Mouse (Mus musculus) MEL (cell line): Measurements from ENCODE around the gene Ankrd44.

Experiments used
- CTCF ChIP-seq, 3 experiments: IDR thresholded peaks in 2 of 3; conservative IDR thresholded peaks in 1 of 3; 2 replicates each; pipeline ENCODE4 v1.5.1; 2011 to 2012; ENCODE audit warnings: low read length in 3 of 3, low read depth in 2 of 3, mild to moderate bottlenecking in 2 of 3, improper control_type of control experiment in 1 of 3, inconsistent platforms in 1 of 3, mixed read lengths in 1 of 3, moderate library complexity in 1 of 3; ENCODE audit not compliant: control insufficient read depth in 1 of 3, insufficient read depth in 1 of 3, poor library complexity in 1 of 3, severe bottlenecking in 1 of 3
- EP300 ChIP-seq, 2 experiments: IDR thresholded peaks; 2 replicates each; pipeline ENCODE4 v1.6.1; 2011; ENCODE audit warnings: improper control_type of control experiment in 2 of 2, low read length in 2 of 2, low read depth in 1 of 2, mild to moderate bottlenecking in 1 of 2
- GABPA ChIP-seq: IDR thresholded peaks from 2 replicates; pipeline ENCODE4 v1.6.1; 2012; ENCODE audit warnings: low read depth, mild to moderate bottlenecking, inconsistent platforms, low read length, improper control_type of control experiment, moderate library complexity
- GATA1 ChIP-seq: IDR thresholded peaks from 2 replicates; pipeline ENCODE4 v1.6.1; 2011; ENCODE audit warnings: low read depth, low read length, improper control_type of control experiment
- JUND ChIP-seq: IDR thresholded peaks from 2 replicates; pipeline ENCODE4 v1.6.1; 2011; ENCODE audit warnings: low read depth, mild to moderate bottlenecking, improper control_type of control experiment, low read length
- MXI1 ChIP-seq: IDR thresholded peaks from 2 replicates; pipeline ENCODE4 v1.6.1; 2011; ENCODE audit warnings: mild to moderate bottlenecking, low read depth, low read length, improper control_type of control experiment
- POLR2A ChIP-seq, 2 experiments: IDR thresholded peaks; 2 replicates each; pipeline ENCODE4 v1.6.1; 2011 to 2012; ENCODE audit warnings: low read length in 2 of 2, mild to moderate bottlenecking in 2 of 2, control low read depth in 1 of 2, improper control_type of control experiment in 1 of 2, low read depth in 1 of 2, moderate library complexity in 1 of 2; ENCODE audit not compliant: control insufficient read depth in 1 of 2, insufficient read depth in 1 of 2, poor library complexity in 1 of 2
- TBP ChIP-seq: IDR thresholded peaks from 2 replicates; pipeline ENCODE4 v1.8.0; 2011; ENCODE audit warnings: low read depth, low read length, improper control_type of control experiment
- USF1 ChIP-seq: IDR thresholded peaks from 2 replicates; pipeline ENCODE4 v1.6.1; 2014; ENCODE audit warnings: low read depth, mild to moderate bottlenecking, inconsistent platforms, low read length, improper control_type of control experiment, moderate library complexity
- ZC3H11A ChIP-seq: IDR thresholded peaks from 2 replicates; pipeline ENCODE4 v1.6.1; 2012; ENCODE audit warnings: low read depth, mild to moderate bottlenecking, inconsistent platforms, low read length, improper control_type of control experiment

DNA sequence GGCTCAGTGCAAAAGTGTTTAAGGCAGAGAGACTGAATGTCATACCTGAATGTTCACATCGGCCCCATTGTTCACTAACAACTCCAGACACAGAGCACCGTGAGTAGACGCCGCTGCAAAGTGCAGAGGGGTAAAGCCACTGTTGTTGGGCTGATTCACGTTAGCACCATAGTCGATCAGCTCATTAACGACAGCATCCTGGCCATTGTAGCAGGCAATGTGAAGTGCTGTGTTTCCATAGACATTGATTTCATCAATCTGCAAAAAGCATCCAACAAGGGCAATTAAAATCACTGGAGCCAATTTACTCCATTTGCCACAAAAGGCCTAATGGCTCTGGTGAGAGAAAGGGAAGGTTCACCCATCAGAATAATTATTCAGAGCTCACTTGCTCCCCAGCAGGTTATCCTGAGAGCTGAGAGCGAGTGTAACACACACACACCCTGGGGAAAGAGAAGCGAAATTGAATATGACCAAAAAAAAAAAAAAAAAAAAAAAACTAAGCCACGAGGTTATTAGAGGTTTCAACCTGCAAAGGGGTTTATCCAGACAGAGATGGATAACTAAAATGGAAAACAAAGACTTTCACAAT is 163.9 kb downstream of the Ankrd44 start:
- TF ChIP-seq CTCF (IDR thresholded peaks at IDR 0.05 in 2 of 3, conservative IDR thresholded peaks at IDR 0.05 in 1 of 3; ENCODE audit: control insufficient read depth in 1 of 3, insufficient read depth in 1 of 3, low read depth in 2 of 3, low read length in 3 of 3, poor library complexity in 1 of 3, severe bottlenecking in 1 of 3) (no peak), TBP (no peak), EP300 (IDR thresholded peaks at IDR 0.05; ENCODE audit: low read depth in 1 of 2, low read length in 2 of 2) (no peak), GATA1 (no peak), POLR2A (IDR thresholded peaks at IDR 0.05; ENCODE audit: control insufficient read depth in 1 of 2, insufficient read depth in 1 of 2, low read depth in 1 of 2, low read length in 2 of 2, poor library complexity in 1 of 2) (no peak), MXI1 (no peak), GABPA (no peak), ZC3H11A (no peak), USF1 (no peak), JUND (no peak)
